Mouse (Mus musculus): ENCODE measurements at regions not wholly inside any gene's neighbourhood (a gene's known extent, or its start where the extent isn't known, plus 50 kb on each side); places are given as distances from the start of the nearest gene placed in this dataset.

GRCm38 (mm10) chr9:31996466-31997177 lies 83.4 kb upstream of the Barx2 start:
- no peak for DNase-seq (ENCODE audit: extremely low read depth)
- Histone ChIP-seq H3K27me3 (replicated peaks) (no peaks in the 10 kb centered on the region), H3K9ac (ENCODE audit: insufficient read depth, low read depth) (no peak overlapping the region), H3K4me1 (ENCODE audit: control insufficient read depth in 1 of 2, insufficient read depth in 2 of 2) (peaks cover 0 to 30% of the 10 kb centered on the region in 2 experiments; a peak in 2 of 4 replicates), H3K4me2 (ENCODE audit: insufficient read depth, low read depth, poor library complexity, severe bottlenecking) (no peak overlapping the region), H3K27ac (ENCODE audit: insufficient read depth, low read depth) (no peak overlapping the region), H3K36me3 (replicated peaks in 1 of 2; ENCODE audit: control insufficient read depth in 1 of 2, insufficient read depth in 1 of 2, low read length in 1 of 2) (no peaks in the 10 kb centered on the region), H3K79me2 (replicated peaks; ENCODE audit: control insufficient read depth, extremely low read depth, insufficient read depth, poor library complexity, severe bottlenecking) (no peaks in the 10 kb centered on the region), H3K4me3 (replicated peaks in 1 of 3; ENCODE audit: low read depth in 2 of 3, low read length in 2 of 3, poor library complexity in 1 of 3) (no peak overlapping the region), H3K9me3 (replicated peaks; ENCODE audit: low read length) (no peaks in the 10 kb centered on the region)
- TF ChIP-seq NELFE (IDR thresholded peaks at IDR 0.05; ENCODE audit: low read depth, low read length), result no peak
- no peak for TF ChIP-seq TBP (conservative IDR thresholded peaks at IDR 0.05; ENCODE audit: low read depth, low read length)
- TF ChIP-seq KAT2A (IDR thresholded peaks at IDR 0.05; ENCODE audit: insufficient replicate concordance, low read length), result no peak
- no peak for TF ChIP-seq SMC3 (IDR thresholded peaks at IDR 0.05; ENCODE audit: low read depth, low read length)
- no peak for TF ChIP-seq RAD21 (IDR thresholded peaks at IDR 0.05; ENCODE audit: low read depth, low read length)
- no peak for TF ChIP-seq ZKSCAN1 (IDR thresholded peaks at IDR 0.05; ENCODE audit: borderline replicate concordance, low read depth, low read length)
- no peak for TF ChIP-seq USF2 (conservative IDR thresholded peaks at IDR 0.05; ENCODE audit: low read depth, low read length)
- no peak for TF ChIP-seq SIN3A (IDR thresholded peaks at IDR 0.05; ENCODE audit: low read length)
- TF ChIP-seq CTCF (conservative IDR thresholded peaks at IDR 0.05 in 1 of 2, IDR thresholded peaks at IDR 0.05 in 1 of 2; ENCODE audit: low read depth in 2 of 2, low read length in 2 of 2), result no peak
- TF ChIP-seq ZNF384 (IDR thresholded peaks at IDR 0.05; ENCODE audit: low read depth, low read length), result no peak
- no peak for TF ChIP-seq RCOR1 (conservative IDR thresholded peaks at IDR 0.05; ENCODE audit: low read depth, low read length)
- no peak for TF ChIP-seq ZMIZ1 (IDR thresholded peaks at IDR 0.05; ENCODE audit: low read depth, low read length)
- TF ChIP-seq POLR2AphosphoS2 (IDR thresholded peaks at IDR 0.05; ENCODE audit: low read depth, low read length), result no peak
- no peak for TF ChIP-seq ZC3H11A (IDR thresholded peaks at IDR 0.05; ENCODE audit: low read depth, low read length)
- no peak for TF ChIP-seq POLR2A (IDR thresholded peaks at IDR 0.05; ENCODE audit: low read depth, low read length)
- no peak for TF ChIP-seq UBTF (IDR thresholded peaks at IDR 0.05; ENCODE audit: low read depth, low read length)
- no peak for TF ChIP-seq MAZ (IDR thresholded peaks at IDR 0.05; ENCODE audit: low read depth, low read length)
- TF ChIP-seq HCFC1 (IDR thresholded peaks at IDR 0.05; ENCODE audit: low read depth, low read length), result no peak
- in situ Hi-C loops (cut with MboI; ENCODE audit: low pct_ligation_motif_present, low pct_unique_long_range_greater_than_20kb, low sequenced_read_pairs) (no loop called here), dilution Hi-C loops (cut with MboI; ENCODE audit: extremely low pct_ligation_motif_present, extremely low pct_unique_long_range_greater_than_20kb, low sequenced_read_pairs) (no loop called here)

- dilution Hi-C loops (cut with MboI; ENCODE audit: extremely low pct_ligation_motif_present, extremely low pct_unique_long_range_greater_than_20kb, low sequenced_read_pairs) (no loop called here), in situ Hi-C loops (cut with MboI; ENCODE audit: low pct_ligation_motif_present, low pct_unique_long_range_greater_than_20kb, low sequenced_read_pairs) (no loop called here)
- Histone ChIP-seq H3K9ac (ENCODE audit: insufficient read depth, low read depth) (no peak overlapping the region), H3K27ac (ENCODE audit: insufficient read depth, low read depth) (no peak overlapping the region), H3K27me3 (replicated peaks) (no peaks in the 10 kb centered on the region), H3K36me3 (replicated peaks in 1 of 2; ENCODE audit: control insufficient read depth in 1 of 2, insufficient read depth in 1 of 2, low read length in 1 of 2) (no peaks in the 10 kb centered on the region), H3K79me2 (replicated peaks; ENCODE audit: control insufficient read depth, extremely low read depth, insufficient read depth, poor library complexity, severe bottlenecking) (no peaks in the 10 kb centered on the region), H3K4me1 (ENCODE audit: control insufficient read depth in 1 of 2, insufficient read depth in 2 of 2) (peaks cover 0 to 38% of the 10 kb centered on the region in 2 experiments; a peak in 2 of 4 replicates), H3K4me3 (replicated peaks in 1 of 3; ENCODE audit: low read depth in 2 of 3, low read length in 2 of 3, poor library complexity in 1 of 3) (no peak overlapping the region), H3K9me3 (replicated peaks; ENCODE audit: low read length) (no peaks in the 10 kb centered on the region), H3K4me2 (ENCODE audit: insufficient read depth, low read depth, poor library complexity, severe bottlenecking) (no peak overlapping the region)
- no peak for TF ChIP-seq SIN3A (IDR thresholded peaks at IDR 0.05; ENCODE audit: low read length)
- TF ChIP-seq EP300 (IDR thresholded peaks at IDR 0.05; ENCODE audit: low read length), result peak; percentile 31; the same call in 1 of the 2 replicates
- TF ChIP-seq ZMIZ1 (IDR thresholded peaks at IDR 0.05; ENCODE audit: low read depth, low read length), result no peak
- DNase-seq (ENCODE audit: extremely low read depth), result no peak
Observed at GRCm38 (mm10) chr9:31997178-31998097, 84.2 kb upstream of the Barx2 start.
